Mouse (Mus musculus) small intestine, adult 10 weeks (tissue): ENCODE data around the gene Hexdc. TPM values are rescaled to one million over a fixed set of nuclear protein-coding genes. Genes with fewer than 3 reads are reported as not detected.

Experiments used
- polyA plus RNA-seq: library from polyadenylated mRNA; stranded (reverse); fragments of 350-450 nt; fragmentation: Illumina TruSeq; extraction: RNeasy Lipid Tissue Mini Kit (QIAGEN cat#74804); gene quantifications from one replicate; pipeline ENCODE4 v1.2.3, GENCODE M21; 2014; ENCODE audit warnings: low replicate concordance

The Hexdc gene
- 7.4 TPM for polyA plus RNA-seq

DNA sequence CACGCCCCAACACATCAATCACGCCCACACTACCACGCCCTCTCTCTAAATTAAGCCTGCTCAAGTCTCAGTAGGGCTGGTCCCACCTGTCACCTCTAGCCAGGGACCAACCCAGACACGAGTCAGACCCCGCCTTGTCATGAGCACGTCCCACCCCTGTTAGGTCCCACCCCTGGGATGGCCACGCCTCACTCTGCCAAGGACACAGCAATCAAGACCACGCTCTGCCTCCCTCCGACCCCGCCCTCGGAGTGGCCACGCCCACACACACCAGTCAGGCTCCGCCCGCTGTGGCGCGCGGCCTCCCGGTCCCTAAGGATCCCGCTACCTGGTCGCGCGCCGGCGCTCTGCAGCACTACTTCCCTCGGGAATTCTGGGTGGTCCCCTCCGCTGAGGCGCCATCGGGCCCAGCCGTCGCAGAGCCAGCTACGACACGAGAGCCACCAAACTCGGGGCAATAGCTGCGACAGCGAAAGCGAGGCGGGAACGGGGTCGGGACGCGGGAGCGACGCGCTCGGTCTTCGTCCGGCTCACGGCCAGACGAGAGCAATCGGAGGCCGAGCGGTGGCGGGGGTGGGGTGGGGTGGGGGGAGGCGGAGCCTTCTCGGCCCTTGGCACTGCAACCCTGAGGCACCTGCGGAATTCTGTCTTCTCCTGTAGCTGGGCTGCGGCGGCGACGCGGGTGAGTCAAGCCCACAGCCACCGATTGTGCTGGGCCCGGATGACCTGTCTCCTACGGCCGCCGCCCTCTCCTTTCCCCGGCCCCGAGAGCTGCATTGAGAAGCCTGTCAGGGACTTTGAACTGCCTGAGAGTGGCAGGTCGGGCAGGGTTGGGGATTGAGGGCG lies at the start of gene Hexdc, which contains the start of gene Ogfod3:
Gene Hexdc (plus strand): TSS at position 273 of the 846 bp plus-strand sequence.
Gene Ogfod3 (minus strand): TSS at position 551 of the 846 bp plus-strand sequence.

DNA sequence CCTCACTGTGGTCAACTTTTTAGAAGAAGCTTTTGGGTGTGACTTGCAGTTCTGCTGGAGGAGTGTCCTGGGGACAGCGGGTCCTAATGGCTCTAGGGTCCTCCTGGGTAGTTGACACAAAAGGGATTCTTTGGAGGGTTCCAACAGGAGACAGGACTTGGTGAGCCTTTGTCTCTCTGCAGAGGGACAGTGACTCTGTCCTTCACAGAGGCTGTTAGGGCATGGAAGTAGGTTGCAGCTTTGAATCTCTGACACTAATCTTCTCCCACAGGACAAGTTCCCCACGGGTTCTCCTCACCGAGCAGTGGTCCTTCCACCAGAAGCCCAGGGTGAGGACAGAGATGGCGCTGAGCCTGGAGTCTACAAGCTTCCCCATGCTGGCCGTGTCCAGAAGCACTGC lies 44.3 kb upstream of the Hexdc start, which contains the start of gene Uts2r:
Gene Uts2r (plus strand): TSS at position 301 of the 400 bp plus-strand sequence.

DNA sequence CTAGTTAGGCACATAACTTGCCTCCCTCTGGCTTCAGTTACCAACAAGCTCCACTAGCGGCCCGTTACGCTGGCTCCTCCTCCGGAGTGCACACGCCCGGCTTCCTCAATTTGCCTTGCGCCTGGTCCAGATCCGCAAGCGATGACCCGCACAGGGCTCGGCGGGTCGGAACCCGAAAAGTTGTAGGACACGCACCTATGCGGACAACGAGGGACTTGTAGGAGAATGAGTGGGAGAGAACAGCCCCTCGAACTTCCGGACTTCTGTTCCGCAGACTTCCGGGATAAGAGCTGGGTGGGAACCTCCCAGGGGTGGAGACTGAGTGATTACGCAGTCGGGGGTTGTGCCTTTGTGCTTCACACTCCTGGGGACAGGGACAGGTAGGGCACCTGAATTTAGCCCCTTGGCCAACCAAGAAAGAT lies 24.8 kb downstream of the Hexdc start, which contains the start of gene Cybc1:
Gene Cybc1 (minus strand): TSS at position 305 of the 422 bp plus-strand sequence.

DNA sequence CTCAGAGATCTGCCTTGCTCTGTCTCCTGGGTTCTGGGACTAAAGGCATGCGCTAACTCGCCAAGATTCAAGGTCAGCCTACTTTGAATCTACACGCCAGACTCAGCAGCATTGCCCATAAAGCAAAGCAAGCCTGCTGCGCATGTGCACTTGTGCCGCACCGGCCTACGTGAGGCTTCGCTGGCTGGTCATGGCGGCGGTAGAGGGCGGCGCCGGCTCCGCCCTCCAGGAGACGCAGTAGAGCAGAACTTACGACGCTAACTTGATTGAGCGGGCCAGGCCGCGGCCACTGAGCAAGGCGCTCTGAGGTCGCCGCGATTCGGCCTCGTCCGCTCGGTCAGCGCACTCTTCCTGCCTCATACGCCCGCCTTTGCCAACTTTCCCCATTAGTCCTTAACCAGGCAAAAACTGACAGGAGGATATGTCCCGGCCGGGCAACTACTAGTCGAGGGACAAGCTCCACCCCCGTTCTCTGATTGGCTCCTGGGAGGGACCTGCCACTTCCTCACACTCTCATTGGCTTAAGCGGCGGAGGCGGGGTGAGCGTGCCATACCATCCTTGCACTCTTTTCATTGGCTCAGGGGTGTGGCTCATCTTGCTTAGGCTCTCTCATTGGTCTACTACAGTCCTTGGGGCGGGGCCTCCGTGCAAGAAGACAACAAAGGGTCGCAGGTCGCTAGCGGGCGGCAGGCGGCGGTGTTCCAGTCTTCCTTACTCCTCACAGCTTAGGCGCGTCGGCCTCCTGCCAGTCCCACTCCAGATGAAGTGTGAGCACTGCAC lies 32.5 kb downstream of the Hexdc start, which contains the start of gene Narf:
Gene Narf (plus strand): TSS at position 690 of the 781 bp plus-strand sequence.

DNA sequence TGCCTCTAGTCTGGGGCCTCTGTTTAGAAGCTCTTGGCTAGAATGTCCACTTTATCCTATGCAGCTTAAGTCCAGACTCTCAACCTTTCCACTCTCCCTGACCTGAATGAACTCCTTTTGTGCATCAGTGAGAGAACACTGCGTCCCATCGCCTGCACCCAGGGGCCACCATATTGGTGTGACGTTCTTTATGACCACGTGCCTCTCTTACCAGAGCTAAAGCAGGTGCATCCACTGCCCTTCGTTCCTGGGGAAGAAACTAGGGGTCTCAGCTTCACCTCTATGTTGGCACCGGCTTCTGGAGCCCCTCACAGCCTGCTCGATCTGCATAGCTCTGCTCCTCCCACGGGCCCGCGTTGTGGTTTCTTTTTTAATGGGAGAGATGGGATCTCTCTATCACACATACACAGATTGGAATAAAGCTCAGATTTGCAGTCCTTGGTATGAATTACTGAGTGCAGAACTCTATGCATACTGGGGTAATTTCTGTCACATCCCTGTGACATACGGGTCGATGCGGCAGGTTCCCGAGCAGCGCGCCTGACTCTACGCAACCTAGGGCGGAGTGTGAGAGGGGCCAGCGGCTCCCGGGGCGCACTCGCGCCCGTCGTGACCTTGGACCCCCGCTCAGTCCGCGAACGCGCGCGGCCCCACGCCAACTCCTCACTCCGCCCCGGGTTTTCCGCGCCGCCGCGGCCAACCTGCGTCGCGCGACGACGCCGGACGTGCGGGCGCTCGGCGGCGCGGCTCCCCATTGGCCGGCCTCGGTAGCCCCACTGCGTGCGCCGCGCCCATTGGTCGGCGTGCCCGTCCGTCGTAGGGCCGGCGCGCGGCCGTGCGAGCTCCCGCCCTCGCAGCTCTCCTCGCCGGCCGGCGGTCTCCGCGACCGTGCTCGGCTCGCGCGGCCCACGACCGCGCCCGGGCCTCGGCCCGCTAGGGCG lies 55.2 kb downstream of the Hexdc start, which contains the start of gene Foxk2:
Gene Foxk2 (plus strand): TSS at position 831 of the 941 bp plus-strand sequence.

Other genes starting within 250 kb of the Hexdc start
- 44.3 TPM for gene Csnk1d, start 213.1 kb upstream of the Hexdc start, polyA plus RNA-seq
- 8.6 TPM for gene Cd7, start 165.0 kb upstream of the Hexdc start, polyA plus RNA-seq
- 392 TPM for gene Sectm1b, start 140.9 kb upstream of the Hexdc start, polyA plus RNA-seq
- gene Sectm1a, start 123.2 kb upstream of the Hexdc start, polyA plus RNA-seq, result 5.3 TPM
- gene Tex19.2, start 85.8 kb upstream of the Hexdc start, polyA plus RNA-seq, result not detected
- gene Tex19.1, start 58.3 kb upstream of the Hexdc start, polyA plus RNA-seq, result not detected
- gene Uts2r, start 44.2 kb upstream of the Hexdc start, polyA plus RNA-seq, result not detected
- gene Ogfod3, start 278 bp downstream of the Hexdc start, polyA plus RNA-seq, result 1.1 TPM
- gene Cybc1, start 24.9 kb downstream of the Hexdc start, polyA plus RNA-seq, result 11.0 TPM
- gene Narf, start 32.8 kb downstream of the Hexdc start, polyA plus RNA-seq, result 22.7 TPM
- 6.9 TPM for gene Foxk2, start 55.6 kb downstream of the Hexdc start, polyA plus RNA-seq
- 45.5 TPM for gene Wdr45b, start 150.0 kb downstream of the Hexdc start, polyA plus RNA-seq
- gene Rab40b, start 183.8 kb downstream of the Hexdc start, polyA plus RNA-seq, result 1.2 TPM
- gene Fn3krp, start 217.0 kb downstream of the Hexdc start, polyA plus RNA-seq, result 4.6 TPM
- 0.41 TPM for gene Fn3k, start 230.5 kb downstream of the Hexdc start, polyA plus RNA-seq
- 14.8 TPM for gene Tbcd, start 247.5 kb downstream of the Hexdc start, polyA plus RNA-seq